Mouse (Mus musculus) adrenal gland, adult 8-10 months (tissue): Measurements from ENCODE around the gene Lingo2. TPM values are rescaled to one million over a fixed set of nuclear protein-coding genes. Genes with fewer than 3 reads are reported as not detected.

Experiments used
- DNase-seq: peaks from one replicate; pipeline ENCODE4 v3.0.0; 2022
- total RNA-seq, 4 experiments: library from RNA; stranded (reverse); gene quantifications; 2 replicates each; pipeline ENCODE4 v1.2.4; 2022

Gene Lingo2
- total RNA-seq, result under 1 TPM in 1 of 4 experiments, not detected in 3; 0.24 TPM

GRCm38 (mm10) chr4:36951150-36951954, at the start of gene Lingo2:
Gene Lingo2, minus strand, starts transcription at chr4:36951747.
- no peak for DNase-seq

- no peak for DNase-seq
Observed at GRCm38 (mm10) chr4:36973358-36973757, 21.8 kb upstream of the Lingo2 start.

GRCm38 (mm10) chr4:36952431-36953429, 1.2 kb upstream of the Lingo2 start:
- DNase-seq, result no peak

DNA sequence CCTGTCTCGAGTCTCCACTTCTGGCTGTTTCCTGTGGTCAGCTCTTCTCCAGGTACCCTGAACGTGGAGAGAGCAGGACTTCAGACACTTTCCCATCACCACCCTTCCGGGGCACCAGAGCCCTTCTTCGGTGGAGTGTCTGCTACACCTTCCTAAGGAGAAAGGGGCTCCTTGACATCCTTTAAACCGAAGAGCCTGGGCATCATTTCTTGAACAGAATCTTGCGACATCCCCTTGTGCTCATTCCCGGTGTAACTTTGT, 338 bp upstream of the Lingo2 start:
- no peak for DNase-seq

DNA sequence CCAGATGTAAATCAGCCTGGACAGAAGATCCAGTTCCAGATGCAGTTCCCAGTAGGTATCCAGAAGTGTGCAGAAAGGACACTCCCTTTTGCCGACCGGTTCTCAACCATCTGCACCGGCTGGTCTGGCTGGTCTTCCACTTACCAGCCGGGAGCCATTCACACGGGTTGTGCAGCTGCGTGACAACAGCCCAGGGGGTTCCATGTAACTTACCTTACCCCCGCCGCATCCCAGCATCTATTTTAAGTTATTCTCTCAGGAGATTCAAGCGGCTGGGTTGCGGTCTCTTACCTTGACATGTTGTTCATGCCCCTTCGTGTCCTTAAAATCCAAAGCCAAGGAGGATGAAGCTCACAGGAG, 777 bp downstream of the Lingo2 start:
- no peak for DNase-seq

DNA sequence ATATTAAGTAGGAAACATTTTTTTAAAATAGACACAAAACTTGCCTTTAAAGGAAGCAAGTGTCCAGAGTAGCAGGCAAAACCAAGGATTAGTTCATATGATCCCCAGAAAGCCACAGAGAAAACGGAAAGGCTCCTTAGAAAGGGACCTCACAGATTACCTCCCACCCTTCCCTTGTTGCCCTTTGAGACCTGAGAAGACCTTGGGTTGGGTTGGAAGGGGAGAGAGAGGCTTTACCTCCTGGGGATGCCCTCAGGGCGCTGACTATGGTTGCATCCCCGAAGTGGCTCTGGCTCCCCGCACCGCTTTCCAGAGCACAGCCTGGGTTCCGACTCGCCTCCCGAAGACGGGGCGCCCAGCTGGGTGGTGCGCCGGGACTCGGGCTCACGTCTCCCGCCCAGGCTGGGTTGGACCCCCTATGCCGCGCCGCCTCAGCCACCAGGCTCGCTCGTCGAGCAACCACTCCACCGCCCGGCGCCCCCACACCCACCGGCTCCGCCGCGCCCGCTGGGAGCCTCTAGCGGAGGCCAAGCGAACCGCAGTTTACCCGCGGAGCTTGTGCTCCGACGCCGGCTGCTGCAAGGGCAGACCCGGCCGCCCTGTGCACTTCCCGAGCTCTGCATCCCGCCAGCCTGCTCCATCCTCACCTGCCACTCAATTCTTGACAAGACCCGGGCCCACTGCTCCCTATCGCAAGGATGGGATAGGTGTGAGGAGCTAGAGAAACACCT, 1.4 kb downstream of the Lingo2 start:
- no peak for DNase-seq

- no peak for DNase-seq
Observed at GRCm38 (mm10) chr4:36890810-36891209, 60.7 kb downstream of the Lingo2 start.

DNA sequence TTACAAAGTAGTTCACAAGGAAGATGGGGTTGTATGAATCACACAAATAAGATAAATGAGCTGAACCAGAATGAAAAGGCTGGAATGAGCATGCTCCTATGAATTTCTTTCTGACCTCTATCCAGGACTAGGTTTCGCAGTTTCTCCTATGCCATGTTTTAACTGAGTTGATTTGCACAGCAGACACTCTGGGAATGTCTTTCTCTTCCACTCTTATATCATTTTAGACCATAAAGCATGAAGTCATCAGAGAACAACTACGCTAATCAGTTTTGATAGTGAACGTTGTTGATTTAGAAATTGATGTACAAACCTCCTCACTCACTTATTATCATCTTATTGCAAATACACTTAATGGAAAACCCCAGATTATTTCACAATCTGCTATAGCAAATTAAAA, 61.2 kb downstream of the Lingo2 start:
- DNase-seq, result no peak

- DNase-seq, result no peak
Observed at GRCm38 (mm10) chr4:36874781-36875180, 76.8 kb downstream of the Lingo2 start.

GRCm38 (mm10) chr4:36824982-36825381, 126.6 kb downstream of the Lingo2 start:
- no peak for DNase-seq

DNA sequence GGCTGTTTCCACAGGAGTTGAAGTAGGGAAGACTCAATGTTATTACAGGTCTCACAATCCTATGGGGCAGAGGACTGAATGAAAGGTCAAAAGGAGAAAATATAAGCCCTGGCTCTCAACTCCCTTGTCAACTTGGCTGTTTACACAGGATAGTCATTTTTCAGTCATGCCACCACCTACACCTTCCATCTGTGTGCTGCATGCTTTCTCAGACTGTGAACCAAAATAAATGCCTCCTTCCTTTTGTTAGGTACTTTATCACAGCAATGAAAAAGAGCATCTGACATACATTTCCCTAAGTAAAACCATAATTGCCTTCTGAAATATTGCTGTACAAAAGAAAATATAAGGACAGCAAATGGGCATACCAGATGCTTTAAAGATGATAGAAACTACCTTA, 129.6 kb downstream of the Lingo2 start:
- no peak for DNase-seq

DNA sequence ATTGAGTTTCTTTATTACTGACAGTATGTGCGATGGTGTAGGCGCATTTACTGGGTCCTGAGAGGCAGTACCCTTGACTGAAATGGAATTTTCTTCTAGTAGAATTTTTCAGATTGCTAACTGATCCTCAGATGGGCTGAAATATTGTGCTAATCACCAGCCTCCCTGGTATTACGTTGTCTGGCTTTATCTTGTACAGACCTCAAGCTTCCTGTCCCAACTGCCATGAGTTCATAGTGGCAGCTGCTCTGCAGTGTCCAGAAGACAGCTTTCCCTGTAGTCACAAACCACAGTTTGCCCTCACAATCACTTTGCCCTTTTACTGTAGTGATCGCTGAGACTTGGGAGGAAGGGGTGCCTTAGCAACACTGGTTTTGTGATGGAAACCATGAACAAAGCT, 176.5 kb downstream of the Lingo2 start:
- DNase-seq, result no peak

GRCm38 (mm10) chr4:36730691-36731090, 220.9 kb downstream of the Lingo2 start:
- DNase-seq, result no peak

- DNase-seq, result no peak
Observed at GRCm38 (mm10) chr4:36716411-36716810, 235.1 kb downstream of the Lingo2 start.

DNA sequence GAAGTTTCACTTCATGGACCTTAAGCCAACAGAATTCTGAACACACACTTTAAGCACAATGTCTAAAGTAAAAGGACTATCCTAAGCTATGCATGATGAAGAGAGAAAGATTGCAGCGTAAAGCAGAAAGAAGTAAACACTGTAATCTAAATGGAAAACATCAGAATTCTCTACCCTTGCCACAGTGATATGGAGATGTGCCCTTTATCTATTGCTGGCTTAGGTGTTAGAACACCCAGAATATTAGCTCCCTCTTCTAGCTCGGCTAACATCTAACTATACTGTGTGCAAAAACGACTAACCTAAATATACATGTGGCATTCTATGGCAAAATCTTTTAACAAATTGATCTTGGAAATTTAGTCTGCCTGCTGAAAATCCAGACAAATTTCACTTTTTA, 252.7 kb downstream of the Lingo2 start:
- no peak for DNase-seq

GRCm38 (mm10) chr4:36696810-36697209, 254.7 kb downstream of the Lingo2 start:
- DNase-seq, result no peak

- DNase-seq, result no peak
Observed at GRCm38 (mm10) chr4:36659920-36660319, 291.6 kb downstream of the Lingo2 start.

GRCm38 (mm10) chr4:36647753-36648152, 303.8 kb downstream of the Lingo2 start:
- no peak for DNase-seq

GRCm38 (mm10) chr4:36635666-36636065, 315.9 kb downstream of the Lingo2 start:
- DNase-seq, result no peak

- no peak for DNase-seq
Observed at GRCm38 (mm10) chr4:36576801-36577200, 374.7 kb downstream of the Lingo2 start.

DNA sequence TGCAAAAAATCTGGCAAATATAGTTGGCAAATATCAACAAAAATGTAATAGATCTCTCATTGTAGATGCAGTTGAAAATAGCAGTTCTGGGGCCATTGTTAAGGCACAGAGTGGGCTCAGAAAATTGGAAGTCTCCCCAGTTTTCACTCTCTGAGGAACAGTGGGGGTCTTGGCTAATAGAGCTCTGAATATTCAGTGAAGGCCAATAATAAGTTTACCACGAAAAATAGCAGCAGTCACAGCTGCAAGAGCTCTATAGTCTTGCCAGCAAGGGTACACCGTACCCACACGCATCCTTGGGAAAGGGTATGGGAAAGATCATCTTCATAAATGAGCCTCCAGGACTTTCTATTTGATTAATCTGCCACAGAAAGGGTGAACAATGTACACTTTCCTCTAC, 375.3 kb downstream of the Lingo2 start:
- DNase-seq, result no peak

DNA sequence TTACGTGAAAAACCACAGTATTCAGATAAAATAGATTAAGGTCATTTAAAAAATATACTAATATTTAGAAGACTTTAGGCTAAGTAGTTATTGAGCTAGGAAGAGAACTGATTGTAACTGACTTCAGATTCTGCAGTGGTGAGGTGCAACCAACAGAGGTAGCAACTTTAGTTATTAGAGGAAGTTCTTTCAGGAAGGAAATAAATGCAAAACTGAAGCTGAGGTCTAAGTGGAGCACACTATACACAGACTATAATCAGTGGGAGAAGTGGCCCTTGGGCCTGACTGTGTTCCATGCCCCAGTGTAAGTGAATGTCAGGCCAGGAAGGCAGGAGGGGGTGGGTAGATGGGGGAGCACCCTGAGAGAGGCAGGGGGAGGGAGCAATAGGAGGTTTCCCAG, 385.0 kb downstream of the Lingo2 start:
- DNase-seq, result no peak

GRCm38 (mm10) chr4:36560997-36561396, 390.6 kb downstream of the Lingo2 start:
- no peak for DNase-seq
